Mouse (Mus musculus) heart, postnatal 0 days (tissue): Measurements from ENCODE around the gene Runx2. TPM values are rescaled to one million over a fixed set of nuclear protein-coding genes. Genes with fewer than 3 reads are reported as not detected.
A peak's percentile ranks its signal among the peaks of the same experiment; 100 is the strongest.

Experiments used
- ATAC-seq: fragments of 200-750 bp; cut with Nextera tagmentation; 2 replicates; pipeline ENCODE4 v1.8.0; 2017; ENCODE audit warnings: low read depth, moderate number of reproducible peaks, moderate library complexity; ENCODE audit not compliant: insufficient read depth
- DNase-seq: peaks from one replicate; pipeline ENCODE4 v3.0.0-alpha.2; 2016; ENCODE audit warnings: low spot score
- H3K27ac ChIP-seq: fragments of 300-500 bp; sonication (generic); 2 replicates; pipeline ENCODE4 v1.5.1; 2014; ENCODE audit warnings: low read depth, mild to moderate bottlenecking
- H3K27me3 ChIP-seq: fragments of 300-500 bp; sonication (generic); 2 replicates; pipeline ENCODE4 v1.6.1; 2014; ENCODE audit warnings: low read length, mixed read lengths; ENCODE audit not compliant: control insufficient read depth, insufficient read depth
- H3K36me3 ChIP-seq: fragments of 300-500 bp; sonication (generic); replicated peaks from 2 replicates; pipeline ENCODE4 v1.6.1; 2014; ENCODE audit warnings: low read length, mixed read lengths; ENCODE audit not compliant: control insufficient read depth, insufficient read depth
- H3K4me1 ChIP-seq: fragments of 300-500 bp; sonication (generic); 2 replicates; pipeline ENCODE4 v1.6.1; 2014; ENCODE audit warnings: antibody characterized with exemption; ENCODE audit not compliant: control insufficient read depth, insufficient read depth
- H3K4me2 ChIP-seq: fragments of 300-500 bp; sonication (generic); 2 replicates; pipeline ENCODE4 v1.6.1; 2014; ENCODE audit warnings: low read depth, mild to moderate bottlenecking, low read length, moderate library complexity
- H3K4me3 ChIP-seq: fragments of 300-500 bp; sonication (generic); 2 replicates; pipeline ENCODE4 v1.5.1; 2014; ENCODE audit warnings: low read depth, low read length
- H3K9ac ChIP-seq: fragments of 300-500 bp; sonication (generic); replicated peaks from 2 replicates; pipeline ENCODE4 v1.6.1; 2014; ENCODE audit warnings: low read depth, low read length, mixed read lengths
- H3K9me3 ChIP-seq: fragments of 300-500 bp; sonication (generic); replicated peaks from 2 replicates; pipeline ENCODE4 v1.6.1; 2016; ENCODE audit warnings: low read length; ENCODE audit not compliant: control insufficient read depth
- CTCF ChIP-seq: IDR thresholded peaks from 2 replicates; pipeline ENCODE4 v1.5.1; 2016; ENCODE audit warnings: antibody characterized with exemption, control low read depth, low read depth
- EP300 ChIP-seq: IDR thresholded peaks from 2 replicates; pipeline ENCODE4 v1.6.1; 2016; ENCODE audit warnings: antibody characterized with exemption, low read depth
- WGBS: fragments of 180-500 bp; shearing (Covaris S2); extraction: QIAGEN DNeasy Blood & Tissue Kit; methylation state at CpG from one replicate; pipeline ENCODE4 v1.1.7; 2014; 5-methylcytosine and 5-hydroxymethylcytosine counted together
- polyA plus RNA-seq: library from polyadenylated mRNA; unstranded; fragments of >200 nt; fragmentation: Nextera tagmentation; extraction: Ambion mirVana; gene quantifications from 2 replicates; pipeline ENCODE4 v1.2.1, GENCODE M21; 2015
- total RNA-seq: library from RNA; depleted of rRNA; stranded (reverse); fragments of >200 nt; gene quantifications from 2 replicates; pipeline ENCODE4 v1.2.3, GENCODE M21; 2014; ENCODE audit warnings: low replicate concordance; rRNA removed

Runx2 gene
- total and polyA plus RNA-seq, 2 experiments from 2014 or later = 0.04 TPM; not detected in 1

GRCm38 (mm10) chr17:44455681-44456600 is 358.7 kb downstream of the Runx2 start:
- TF ChIP-seq CTCF = peak; percentile 81
- no peak for TF ChIP-seq EP300
- Histone ChIP-seq H3K9ac (no peak overlapping the region), H3K36me3 (no peaks in the 10 kb centered on the region), H3K9me3 (no peaks in the 10 kb centered on the region), H3K4me2 (no peak overlapping the region), H3K27me3 (peaks cover 10% of the 10 kb centered on the region; the same call in 1 of the 2 replicates), H3K4me1 (no peaks in the 10 kb centered on the region), H3K4me3 (no peak overlapping the region), H3K27ac (no peak overlapping the region)
- DNase-seq (peak; percentile 42), ATAC-seq (peak; percentile 53; the same call in 1 of the 2 replicates)
- 30% methylated on average over 12 of the region's 12 CpGs for WGBS

- no peak overlapping the region for H3K27ac ChIP-seq
- no peak overlapping the region for H3K4me2 ChIP-seq
- no peaks in the 10 kb centered on the region for H3K9me3 ChIP-seq
- no peaks in the 10 kb centered on the region for H3K4me1 ChIP-seq
- no peak for DNase-seq
- no peak overlapping the region for H3K4me3 ChIP-seq
- H3K27me3 ChIP-seq = 0 out of 2 replicates have a peak, but pooled peaks cover under 1% of the 10 kb centered on the region
- no peak for TF ChIP-seq EP300
- no peak for TF ChIP-seq CTCF
- H3K9ac ChIP-seq = no peak overlapping the region
- 66% methylated on average over 9 of the region's 9 CpGs for WGBS
- no peak for ATAC-seq
- no peaks in the 10 kb centered on the region for H3K36me3 ChIP-seq
Measured at GRCm38 (mm10) chr17:44449915-44450471, 364.6 kb downstream of the Runx2 start.

Other genes with a start within 250 kb of the Runx2 start
- 4.3 and 7.2 TPM in 2 replicates for gene Supt3, start 37.6 kb downstream of the Runx2 start, total RNA-seq
- 19.5 and 20.0 TPM in 2 replicates for gene Supt3, start 37.6 kb downstream of the Runx2 start, polyA plus RNA-seq